Mouse (Mus musculus) bone marrow, adult 2 months (tissue): Measurements from ENCODE around the gene Agtpbp1.

ENCODE experiments used
- CTCF ChIP-seq: fragments of 200-500 bp; IDR thresholded peaks from 2 replicates; pipeline ENCODE4 v1.5.1; 2011; ENCODE audit warnings: low read length, control low read depth; ENCODE audit not compliant: control insufficient read depth, insufficient read depth
- POLR2A ChIP-seq: fragments of 200-500 bp; IDR thresholded peaks from 2 replicates; pipeline ENCODE4 v1.6.1; 2011; ENCODE audit warnings: low read depth, mild to moderate bottlenecking, control low read depth, low read length, borderline replicate concordance; ENCODE audit not compliant: control insufficient read depth

DNA sequence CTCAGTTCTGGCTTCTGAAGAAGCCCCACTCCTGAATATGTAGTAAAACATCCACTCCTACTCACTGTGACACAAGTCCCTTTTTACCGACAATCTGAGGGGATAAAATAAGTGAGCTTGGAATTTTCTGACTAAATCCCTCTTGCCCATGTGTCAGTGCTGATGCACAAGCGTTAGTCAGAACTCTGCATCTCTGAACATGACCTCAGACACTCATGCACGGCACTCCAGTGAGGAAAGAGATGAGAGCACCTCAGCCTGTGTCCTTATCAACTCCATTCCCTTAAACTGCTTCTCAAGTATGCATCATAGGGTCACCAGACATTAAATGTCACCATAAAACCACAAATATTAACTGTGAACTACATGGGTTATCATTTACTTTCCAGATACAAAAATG, 124.1 kb downstream of the Agtpbp1 start:
- TF ChIP-seq CTCF (no peak), POLR2A (no peak)
